Mouse (Mus musculus): ENCODE measurements around the gene Thap7.
A peak's percentile ranks its signal among the peaks of the same experiment; 100 is the strongest.

The Thap7 gene

DNA sequence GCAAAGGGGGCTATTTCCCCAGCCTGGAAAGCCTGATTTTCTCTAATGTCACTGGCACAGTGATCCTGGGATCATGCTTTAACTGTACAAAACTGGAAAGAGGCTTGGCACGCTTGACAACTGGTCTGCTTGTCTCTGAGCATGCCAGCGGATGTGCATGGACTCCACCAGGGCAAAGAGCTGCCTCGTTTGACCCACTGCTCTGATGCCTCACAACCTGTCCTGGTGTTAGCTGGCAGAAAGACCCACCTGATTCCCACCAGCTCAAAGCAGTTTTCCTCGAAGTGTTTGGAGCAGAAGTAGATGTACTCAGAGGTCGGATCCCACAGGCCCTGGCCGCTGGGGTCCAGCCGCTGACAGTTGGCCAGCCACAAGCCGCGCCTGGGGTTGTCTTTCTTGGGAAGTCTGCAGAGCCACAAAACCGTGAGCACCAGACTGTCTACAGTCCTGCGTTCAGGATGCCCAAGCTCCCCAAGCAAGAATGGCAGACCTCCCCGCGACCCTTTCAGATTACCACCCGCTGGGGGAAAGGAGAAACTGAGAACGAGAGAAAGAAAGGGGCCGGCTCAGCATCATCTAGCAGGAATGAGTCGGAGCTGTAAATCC is 852 bp downstream of the Thap7 start:
- peak; percentile 29 for DNase-seq

DNA sequence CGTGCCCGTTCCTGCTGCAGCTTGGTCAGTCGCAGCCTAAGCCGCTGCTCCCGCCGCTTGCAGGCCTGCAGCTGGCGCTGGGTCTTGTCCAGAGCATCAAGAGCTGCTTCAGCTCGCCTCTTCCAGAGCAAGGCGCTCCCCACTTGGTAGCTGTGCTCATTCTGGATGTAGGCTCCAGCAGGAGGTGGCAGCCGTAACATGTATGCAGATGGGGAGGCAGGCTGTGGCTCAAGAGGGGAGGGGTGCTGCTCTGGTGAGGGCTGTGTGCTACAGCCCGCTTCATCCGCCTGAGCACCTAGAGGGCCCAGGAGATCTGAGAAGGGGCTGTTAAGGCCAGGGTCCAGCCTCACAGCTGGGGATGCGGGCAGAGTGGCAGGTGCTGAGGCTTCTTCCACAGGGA is 2.7 kb downstream of the Thap7 start:
- no peak for DNase-seq

DNA sequence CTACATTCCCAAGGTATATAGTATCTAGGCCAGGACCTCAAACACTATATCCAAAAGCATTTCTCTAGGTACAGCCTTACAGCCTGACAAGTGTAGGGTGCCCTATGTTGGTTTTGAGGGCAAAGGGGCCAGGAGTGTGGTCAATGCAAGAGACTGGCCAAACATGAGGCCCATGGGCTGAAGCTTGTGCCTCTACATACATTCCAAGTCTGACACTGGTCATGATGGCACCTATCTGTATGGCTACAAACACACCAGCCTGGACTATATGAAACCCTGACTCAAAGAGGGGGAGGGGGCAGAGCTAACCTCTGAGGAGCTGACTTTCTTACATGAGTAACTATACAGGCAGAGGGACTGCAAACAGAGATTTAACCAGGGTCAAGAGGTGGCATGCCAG is 3.3 kb downstream of the Thap7 start:
- DNase-seq: no peak

DNA sequence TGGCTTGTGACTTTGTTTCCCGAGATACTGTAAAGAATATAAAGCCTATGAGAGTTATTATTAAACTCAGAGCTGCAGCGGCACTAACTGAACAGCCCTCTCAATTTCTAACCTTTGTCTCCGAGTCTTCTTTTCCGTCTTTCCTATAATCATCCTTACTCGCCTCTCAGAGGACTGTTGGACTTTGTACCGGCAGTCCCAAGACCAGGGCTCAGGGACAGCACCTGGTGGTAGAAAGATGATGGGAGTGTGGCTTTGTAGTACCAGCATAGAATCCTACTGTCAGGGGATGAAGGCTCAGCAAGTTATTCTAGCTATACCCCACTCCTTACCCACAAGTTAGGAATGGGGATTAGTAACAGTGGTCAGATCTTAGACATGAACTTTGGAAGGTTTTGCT is 4.7 kb downstream of the Thap7 start:
- peak; percentile 73 for DNase-seq

DNA sequence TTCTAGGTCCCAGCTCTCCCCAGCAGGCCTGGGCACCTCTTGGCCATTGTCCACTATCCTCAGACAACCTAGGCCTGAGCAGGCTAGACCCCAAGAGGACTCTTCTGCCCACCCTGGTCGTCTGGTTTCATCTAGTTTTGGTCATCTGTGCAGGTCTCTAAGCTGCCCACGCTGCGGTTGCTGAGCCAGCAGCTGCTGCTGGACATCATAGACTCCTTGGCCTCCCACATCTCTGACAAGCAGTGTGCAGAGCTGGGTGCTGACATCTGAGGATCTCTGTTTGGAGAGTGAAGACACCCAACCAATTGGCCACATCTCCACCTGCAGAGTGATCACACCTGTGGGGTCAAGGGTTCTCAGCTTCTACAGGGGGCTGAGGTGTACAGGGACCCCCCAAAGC is 5.4 kb downstream of the Thap7 start:
- DNase-seq: no peak

DNA sequence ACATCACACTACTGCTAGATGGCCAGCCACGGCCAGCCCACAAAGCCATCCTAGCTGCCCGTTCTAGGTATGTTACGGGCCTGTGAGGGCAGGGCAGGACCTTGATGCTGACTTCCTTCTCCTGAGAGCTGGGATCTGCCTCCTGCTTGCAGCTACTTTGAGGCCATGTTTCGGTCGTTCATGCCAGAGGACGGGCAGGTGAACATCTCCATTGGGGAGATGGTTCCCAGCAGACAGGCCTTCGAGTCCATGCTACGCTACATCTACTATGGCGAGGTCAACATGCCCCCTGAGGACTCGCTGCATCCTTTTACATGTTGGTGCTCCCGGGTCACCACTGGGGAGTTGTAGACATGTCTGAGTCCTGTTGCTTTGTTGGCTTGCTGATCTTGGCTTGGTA is 6.8 kb downstream of the Thap7 start:
- DNase-seq: no peak

DNA sequence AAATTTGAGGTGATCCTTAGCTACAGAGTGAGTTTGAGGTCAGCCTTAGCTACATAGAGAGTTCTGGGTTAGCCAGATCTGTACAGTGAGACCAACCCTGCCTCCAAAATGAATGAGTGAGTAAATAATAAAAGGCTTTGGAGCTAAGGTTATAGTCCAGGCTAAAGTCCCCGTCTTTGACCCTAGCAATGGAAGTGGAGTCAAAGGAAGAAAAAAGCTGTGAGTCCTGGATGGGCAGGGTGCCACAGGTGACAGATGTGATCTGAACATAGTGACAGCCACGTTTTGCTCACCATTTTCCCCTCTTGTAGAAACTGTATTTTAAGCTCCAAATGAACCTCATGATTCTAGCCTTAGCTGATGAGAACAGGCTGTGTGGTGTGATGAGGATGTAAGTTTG is 12.0 kb downstream of the Thap7 start:
- peak; percentile 56 for DNase-seq

DNA sequence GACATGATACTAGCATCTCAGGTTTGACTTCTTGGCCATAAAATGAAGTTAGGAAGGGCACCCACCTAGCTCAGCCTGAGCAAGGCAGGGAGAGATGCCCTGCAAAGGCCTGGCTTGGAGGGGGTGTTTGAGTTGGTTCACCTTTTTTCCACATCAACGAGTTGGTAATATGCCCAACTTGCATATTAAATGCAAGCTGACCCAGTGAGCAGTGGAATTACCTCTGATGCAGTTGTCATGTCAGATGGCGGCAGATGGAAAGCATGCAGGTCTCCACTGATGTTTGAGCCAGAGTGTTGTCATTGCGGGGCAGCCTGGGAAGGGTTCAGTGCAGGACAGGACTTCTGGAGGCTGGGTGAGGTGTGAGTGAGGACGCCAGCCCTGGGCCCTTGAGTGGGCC is 19.5 kb downstream of the Thap7 start:
- DNase-seq: peak; percentile 50

DNA sequence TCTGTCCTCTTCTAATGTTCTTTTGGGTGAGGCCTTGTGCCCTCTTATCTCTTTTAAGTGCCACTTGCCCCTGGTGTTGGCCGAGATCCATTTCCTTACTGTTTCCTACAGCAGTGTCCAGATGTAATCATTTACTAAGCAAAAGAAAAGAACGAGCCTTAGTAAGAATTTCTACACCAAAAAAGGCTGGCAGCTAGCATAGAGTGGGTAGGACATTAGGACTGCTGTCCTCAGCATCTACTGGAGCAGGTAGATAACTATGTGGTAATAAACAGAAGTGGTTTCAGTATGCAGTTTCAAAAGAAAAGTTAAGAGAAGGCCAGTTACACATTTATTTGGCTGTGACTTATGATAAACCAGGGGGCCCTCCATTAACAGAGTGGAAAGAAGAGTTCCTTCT is 20.2 kb downstream of the Thap7 start:
- DNase-seq: peak; percentile 87

DNA sequence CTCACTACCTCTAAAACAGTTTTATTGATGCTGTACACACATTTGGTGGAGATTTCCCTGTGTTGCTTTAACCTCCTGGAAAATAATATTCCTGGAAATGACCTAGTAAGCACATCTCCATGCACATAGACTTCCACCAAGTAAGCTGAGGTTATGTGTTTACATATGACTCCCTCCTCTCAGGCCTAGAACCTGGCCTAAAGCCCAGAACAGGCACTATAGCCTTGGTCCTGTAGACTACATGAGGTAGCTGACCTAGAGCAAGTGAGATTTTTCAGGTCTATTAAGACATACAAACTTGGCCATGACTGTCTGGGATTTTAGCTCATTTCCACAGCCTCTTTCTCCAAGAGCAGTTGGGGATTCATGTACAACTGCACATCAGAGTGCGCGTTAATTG is 20.8 kb downstream of the Thap7 start:
- DNase-seq: no peak

DNA sequence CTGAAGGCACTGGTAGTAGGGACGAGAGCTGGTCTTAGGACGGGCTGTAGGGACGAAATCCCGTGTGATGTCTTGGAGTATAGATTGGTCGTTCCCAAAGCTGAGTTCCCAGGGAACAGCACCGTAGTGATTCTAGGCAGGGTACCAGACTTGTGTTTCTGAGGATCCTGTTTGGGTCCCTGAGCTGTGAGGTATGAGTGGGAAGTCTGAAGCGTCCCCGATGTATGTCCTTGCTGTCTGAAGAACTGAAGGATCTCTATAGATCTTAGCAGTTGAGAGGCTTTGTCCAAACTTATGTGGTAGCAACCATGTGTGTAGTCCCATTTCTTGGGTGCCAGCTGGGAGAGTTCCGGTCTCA is 21.7 kb downstream of the Thap7 start:
- DNase-seq: no peak

DNA sequence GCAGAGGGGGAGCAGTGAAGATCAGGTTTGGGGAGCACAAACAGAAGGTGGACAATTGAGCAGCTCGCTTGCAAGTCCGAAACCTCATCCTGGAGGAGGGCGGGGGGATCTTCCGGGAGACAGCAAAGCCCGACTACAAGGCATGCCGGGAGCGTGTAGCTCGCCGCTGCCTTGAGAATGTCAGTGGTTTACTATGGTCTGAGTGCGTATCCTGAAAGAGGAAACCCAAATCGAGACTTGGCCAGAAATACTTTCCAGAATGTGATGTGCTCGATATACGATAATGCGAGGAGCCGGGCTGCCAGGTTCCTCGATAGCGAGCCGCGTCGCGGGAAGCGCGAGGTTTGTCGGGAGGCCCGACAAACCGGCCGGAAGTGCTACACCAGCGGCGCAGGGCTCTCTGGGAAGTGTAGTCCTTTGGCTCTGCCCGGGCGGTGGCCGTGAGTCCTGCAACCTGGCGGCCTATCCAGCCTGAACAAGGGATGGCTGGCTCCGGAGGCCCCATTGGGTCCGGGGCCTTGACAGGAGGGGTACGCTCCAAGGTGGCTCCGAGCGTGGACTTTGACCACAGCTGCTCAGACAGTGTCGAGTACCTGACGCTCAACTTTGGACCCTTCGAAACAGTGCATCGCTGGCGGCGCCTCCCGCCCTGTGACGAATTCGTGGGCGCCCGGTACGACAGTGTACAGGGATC is 22.2 kb downstream of the Thap7 start, which contains the start of gene Lztr1:
Gene Lztr1, plus strand, starts transcription at position 143 of the 694 bp plus-strand sequence.
- peak; percentile 91 for DNase-seq

DNA sequence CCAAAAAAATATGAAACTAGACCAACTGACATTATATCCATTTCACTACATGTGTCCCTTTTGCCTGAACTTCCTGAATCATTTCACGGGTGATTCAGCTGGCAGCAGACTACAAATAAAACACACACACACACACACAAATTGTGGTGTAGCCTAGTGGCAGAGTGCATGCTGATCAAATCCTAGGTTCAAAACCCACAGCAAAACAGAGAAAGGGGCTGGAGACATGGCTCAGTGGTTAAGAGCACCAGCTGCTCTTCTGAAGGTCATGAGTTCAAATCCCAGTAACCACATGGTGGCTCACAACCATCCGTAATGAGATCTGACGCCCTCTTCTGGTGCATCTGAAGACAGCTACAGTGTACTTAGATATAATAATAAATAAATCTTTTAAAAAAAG is 22.9 kb downstream of the Thap7 start:
- DNase-seq: peak; percentile 15

DNA sequence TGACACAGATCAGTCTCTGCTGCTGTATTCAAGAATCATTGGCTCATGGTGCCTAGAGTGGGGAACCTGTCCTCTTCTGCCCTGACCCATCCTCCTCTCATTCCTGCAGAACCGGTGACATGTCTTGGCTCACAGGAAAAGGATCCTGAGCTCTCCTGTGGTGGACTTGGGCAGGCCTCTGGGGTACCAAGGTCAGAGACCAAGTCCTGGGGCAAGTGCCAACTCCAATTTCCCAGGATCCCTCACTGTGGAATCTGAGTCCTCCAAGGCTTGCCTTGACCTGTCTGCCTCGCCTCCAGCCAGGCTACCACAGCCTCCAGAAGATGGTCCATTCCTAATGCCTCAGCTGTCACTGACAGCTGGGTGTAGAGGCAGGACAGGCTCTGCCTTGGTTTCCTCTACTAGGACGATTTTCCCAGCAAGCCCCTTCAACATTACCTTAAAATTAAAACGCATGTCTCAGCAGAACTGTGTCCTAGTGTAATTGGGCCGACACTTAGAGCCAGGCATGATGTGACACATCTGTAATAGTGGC is 23.9 kb downstream of the Thap7 start:
- DNase-seq: peak; percentile 80

DNA sequence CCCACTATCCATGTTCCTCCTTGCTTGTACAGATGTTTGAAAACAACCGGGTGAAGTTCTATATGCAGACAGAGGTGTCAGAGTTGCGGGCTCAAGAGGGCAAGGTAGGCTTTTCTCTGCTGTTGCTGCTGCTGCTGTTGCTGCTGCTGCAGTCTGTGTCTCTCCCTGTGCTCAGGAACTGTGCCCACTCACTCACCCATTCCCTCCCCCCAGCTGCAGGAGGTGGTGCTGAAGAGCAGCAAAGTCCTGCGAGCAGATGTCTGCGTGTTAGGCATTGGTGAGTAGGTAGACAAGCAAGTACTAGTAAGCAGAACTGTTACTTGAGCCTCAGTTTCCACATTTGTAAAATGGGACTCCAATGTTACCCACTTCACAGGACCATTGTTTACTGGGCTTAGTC is 28.3 kb downstream of the Thap7 start:
- DNase-seq: no peak

DNA sequence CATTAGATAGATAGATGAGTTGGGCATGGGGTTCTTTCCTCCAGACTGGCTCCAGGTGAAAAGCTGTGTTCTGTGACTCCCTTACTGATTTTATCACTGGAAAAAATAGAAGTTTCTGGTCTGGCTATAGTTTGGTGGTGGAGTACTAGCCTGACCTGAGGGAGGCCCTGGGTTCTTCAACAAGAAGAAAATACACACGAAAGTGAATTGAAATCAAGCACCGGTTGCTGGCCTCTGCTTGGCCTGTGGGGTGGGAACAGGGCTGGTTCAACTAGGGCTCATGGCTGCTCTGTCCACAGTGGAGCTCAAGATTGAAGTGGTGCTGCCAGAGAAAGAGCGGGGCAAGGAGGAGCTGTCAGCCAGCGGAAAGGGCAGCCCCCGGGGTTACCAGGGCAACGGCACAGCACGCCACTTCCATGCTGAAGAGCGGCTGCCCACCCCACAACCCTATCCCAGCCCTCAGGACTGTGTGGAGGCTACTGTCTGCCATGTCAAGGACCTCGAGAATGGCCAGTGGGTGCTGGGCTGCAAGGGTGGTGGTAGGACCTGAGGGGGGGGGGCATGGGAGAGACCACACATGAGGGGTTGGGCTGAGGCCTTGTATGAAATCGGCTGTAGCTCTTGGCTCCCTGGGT is 31.6 kb downstream of the Thap7 start:
- no peak for DNase-seq

DNA sequence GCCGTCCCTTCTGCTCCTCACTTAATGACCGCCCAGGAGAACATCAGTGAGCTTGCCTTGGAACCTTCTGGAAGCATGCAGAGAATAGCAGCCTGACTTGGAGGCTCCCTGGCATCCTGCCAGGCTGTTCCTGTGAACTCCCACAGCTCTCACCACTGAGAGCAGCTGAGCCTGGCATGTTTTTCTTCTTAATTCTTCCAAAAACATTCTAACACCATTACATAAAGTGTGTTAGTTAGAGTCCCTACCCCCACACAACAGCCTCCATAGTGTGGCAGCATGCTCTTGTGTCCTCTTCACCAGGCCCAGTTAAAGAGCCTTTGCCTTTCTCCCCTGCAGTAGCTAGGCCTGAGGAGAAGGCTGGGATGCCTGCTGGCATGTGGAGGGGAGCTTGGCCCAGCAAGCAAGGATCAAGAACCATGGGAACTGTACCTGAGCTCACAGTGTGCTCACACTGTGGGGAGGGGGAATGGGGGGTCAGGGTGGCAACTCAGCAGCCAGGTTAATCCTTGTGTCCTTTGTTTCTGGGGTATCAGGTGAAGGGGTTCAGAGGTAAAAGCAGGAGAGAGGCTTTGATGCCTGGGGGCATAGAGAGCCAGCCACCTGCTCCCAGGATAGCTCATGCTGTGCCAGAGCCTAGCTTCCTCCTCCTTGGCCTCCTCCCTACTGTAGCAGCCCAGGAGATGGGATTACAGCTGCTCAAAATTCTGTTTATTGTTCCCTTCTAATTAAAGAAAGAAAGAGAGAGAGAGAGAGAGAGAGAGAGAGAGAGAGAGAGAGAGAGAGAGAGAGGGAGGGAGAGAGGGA is 34.2 kb downstream of the Thap7 start:
- peak; percentile 47 for DNase-seq

DNA sequence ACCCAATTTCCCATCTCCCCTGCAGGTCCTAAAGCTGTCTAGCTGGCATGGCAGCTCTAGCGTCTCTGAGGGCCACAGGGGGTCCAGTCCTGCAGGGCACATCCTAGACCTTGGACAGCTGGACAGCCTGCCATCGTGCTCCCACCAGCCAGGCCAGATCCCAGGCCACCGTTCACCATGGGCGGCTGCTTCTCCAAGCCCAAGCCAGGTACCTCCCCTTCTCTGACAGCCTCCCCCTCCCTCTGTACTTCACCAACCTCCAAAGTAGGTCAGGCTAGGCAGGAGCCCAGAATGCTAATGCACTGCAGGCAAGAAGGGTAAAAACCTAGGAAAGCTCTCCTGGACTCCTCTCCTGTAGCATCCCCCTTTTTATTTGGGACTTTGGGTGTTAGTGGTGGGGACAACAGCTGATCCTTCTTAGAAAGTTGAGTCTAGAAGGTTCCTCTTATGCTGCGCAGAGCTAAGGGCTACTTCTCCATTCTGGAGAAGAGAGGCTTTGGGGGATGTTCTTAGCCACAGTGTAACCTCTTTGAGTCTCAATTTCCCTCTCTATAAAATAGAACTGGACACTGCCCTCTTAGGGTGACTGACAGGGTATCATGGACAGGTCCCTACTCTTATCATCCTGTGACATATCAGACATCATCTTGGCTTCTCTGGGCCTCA is 38.9 kb downstream of the Thap7 start:
- no peak for DNase-seq

DNA sequence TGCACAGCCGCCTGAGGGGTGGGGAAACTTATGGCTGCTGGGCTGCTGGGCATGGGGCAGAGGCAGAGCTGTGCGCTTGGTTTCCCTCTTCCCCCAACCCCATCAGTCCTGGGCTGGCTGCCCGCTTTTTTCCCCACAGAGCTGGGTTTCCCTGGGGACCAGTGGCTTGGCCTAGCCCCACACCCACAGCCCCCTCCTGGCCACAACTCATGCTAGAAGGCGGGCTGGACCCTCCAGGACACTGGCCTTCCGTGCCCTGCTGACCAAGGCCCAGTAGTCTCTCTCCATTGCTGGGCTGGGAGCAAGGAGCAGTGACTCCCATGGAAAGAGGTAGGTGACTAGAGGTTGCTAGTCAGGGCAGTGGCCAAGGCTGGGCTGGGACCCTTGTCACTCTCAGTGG is 39.8 kb downstream of the Thap7 start:
- DNase-seq: no peak

DNA sequence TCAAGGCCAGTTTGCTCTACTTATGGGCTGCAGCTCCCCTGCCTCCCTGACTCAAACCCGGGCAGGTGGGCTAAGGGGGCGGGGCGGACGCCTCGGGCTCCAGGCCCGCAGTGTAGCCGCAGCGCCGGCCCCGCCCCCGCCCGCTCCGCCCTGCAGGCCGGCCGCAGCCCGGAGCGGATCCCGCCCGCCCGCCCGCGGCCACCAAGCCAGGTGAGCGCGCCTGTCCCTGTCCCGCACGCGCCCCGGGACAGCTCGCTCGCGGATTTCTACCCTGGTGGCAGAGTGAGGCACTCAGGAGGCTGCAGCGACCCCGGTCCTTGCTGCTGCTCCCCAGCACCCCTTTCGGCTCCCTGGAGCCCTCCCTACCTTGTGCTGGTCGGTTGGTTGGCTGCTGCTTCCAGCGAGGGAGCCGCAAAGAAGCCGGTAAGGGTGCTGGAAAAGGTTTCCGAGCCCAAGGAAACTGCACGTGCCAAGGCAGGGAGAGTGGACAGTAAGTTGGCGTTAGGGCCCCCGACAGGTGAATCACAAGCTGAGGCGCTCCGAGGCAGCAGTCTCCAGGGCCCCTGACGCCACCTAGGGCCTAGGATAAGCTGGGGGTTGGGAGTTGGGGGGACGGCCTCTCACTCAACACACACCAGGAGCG is 41.3 kb downstream of the Thap7 start, which contains the start of gene Aifm3:
Gene Aifm3, plus strand, starts transcription at position 143 of the 643 bp plus-strand sequence.
- DNase-seq: no peak

DNA sequence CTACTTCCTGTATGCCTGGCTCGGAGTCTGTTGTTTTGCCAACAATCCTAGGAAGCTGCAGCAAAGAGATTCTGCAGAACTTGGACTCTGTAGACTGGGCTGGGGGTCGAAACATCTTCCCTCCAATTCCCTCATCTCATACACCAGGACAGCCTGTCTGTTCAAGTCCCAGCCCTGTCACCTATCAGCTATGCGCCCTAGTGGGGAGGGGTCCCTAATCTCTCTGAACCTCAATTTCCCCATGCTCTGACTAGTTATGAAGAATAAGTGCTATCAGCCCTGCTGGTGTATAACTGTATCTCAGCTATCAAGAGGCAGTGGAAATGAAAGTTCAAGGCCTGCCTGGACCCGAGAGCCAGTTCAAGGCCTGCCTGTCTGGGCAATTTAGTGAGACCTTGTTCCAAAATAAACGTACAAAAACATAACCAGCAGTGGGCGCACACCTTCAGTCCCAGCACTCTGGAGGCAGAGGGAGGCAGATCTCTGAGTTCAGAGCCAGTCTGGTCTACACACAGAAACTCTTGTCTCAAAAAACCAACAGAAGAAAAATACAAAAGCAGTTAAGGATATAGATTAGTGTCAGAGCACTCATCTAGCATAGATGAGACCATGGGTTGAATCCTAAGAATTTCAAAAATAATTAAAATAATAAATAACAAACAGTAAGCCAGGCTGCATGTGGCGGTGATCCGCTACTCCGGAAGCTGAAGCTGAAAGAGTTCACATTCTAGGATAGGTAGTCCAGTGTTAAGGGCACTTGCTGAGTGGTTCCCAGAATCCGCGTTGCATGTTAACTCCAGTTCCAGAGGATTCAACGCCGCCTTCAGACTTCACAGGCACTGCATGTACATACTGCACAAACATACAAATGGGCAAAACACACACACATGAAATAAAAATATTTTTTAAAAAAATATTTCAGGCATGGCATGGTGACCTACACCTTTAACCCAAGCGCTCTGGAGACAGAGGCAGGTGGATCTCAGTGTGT is 42.2 kb downstream of the Thap7 start:
- peak; percentile 43 for DNase-seq

Data from kidney, adult 9 months (tissue).